ENCODE assay signal across 8 mouse cellular contexts in the genomic region with DNA sequence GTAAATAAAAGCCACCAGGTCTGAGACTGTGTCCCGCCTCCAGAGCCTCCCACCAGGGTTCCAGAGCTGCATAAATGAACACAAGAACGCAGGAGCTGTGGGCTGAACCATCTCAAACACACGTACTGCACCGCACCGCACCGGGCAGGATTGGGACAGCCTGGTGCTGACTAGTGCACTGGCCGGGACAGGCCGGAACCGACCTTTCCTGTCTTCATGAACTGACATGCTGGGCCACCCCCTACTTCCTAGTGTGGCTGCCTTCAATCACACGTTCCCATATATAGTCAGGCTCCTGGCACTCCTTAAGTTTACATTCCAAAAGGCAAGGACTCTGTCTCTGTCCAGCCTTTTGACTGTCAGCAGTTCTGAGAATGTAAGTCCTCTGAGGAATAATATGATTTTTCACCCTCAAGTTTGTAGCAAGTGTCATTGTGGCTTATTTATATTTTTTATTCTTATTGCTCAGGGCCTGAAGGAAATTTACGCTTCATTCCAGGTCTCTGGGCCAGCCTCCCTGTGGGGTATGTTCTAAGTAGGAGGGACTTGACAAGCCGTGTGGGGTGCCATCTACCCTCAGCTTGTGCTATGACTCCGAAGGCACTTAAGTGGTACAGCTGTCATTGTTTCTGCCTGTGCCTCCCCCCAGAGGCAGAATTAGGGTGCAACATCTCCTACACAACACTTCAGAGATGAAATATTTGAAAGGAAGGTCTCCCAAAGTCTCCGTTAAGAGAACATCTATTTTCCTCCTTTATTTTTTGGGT. TPM values are rescaled to one million over a fixed set of nuclear protein-coding genes. Genes with fewer than 3 reads are reported as not detected.
DNase-seq lines count a peak whose midpoint lies in the region; ATAC-seq and TF ChIP-seq lines count a peak whose summit lies in the region.

No protein-coding gene starts in this region.

- WGBS in forebrain, embryonic 10.5 days, result 82% methylated on average over 14 of the region's 14 CpGs
- 83% methylated on average over 14 of the region's 14 CpGs for WGBS in forebrain, embryonic 16.5 days
- WGBS in heart, embryonic 15.5 days, result 22% methylated on average over 14 of the region's 14 CpGs
- WGBS in neural tube, embryonic 13.5 days, result 76% methylated on average over 14 of the region's 14 CpGs

- H3K4me1 ChIP-seq in forebrain, embryonic 10.5 days, result peaks cover 16% of the 10 kb centered on the region
- H3K4me1 ChIP-seq in forebrain, embryonic 16.5 days (replicated peaks; ENCODE audit: control insufficient read depth, insufficient read depth, low read length), result peaks cover 11% of the 10 kb centered on the region
- 0 out of 4 replicates have a peak, but pooled peaks cover 0 to under 1% of the 10 kb centered on the region in 2 experiments for H3K4me1 ChIP-seq in CH12.LX (ENCODE audit: control insufficient read depth in 1 of 2, insufficient read depth in 2 of 2)
- H3K4me1 ChIP-seq in heart, embryonic 15.5 days (replicated peaks), result peaks cover 54% of the 10 kb centered on the region
- peaks cover 20% of the 10 kb centered on the region for H3K4me1 ChIP-seq in neural tube, embryonic 13.5 days (replicated peaks)

- no peaks in the 10 kb centered on the region for H3K79me2 ChIP-seq in CH12.LX (replicated peaks; ENCODE audit: control insufficient read depth, extremely low read depth, insufficient read depth, poor library complexity, severe bottlenecking)

- H3K9me3 ChIP-seq in forebrain, embryonic 10.5 days, result no peaks in the 10 kb centered on the region
- no peaks in the 10 kb centered on the region for H3K9me3 ChIP-seq in forebrain, embryonic 16.5 days (ENCODE audit: control insufficient read depth, low read length)
- no peaks in the 10 kb centered on the region for H3K9me3 ChIP-seq in CH12.LX (replicated peaks; ENCODE audit: low read length)
- H3K9me3 ChIP-seq in heart, embryonic 15.5 days (replicated peaks), result no peaks in the 10 kb centered on the region
- H3K9me3 ChIP-seq in neural tube, embryonic 13.5 days, result no peaks in the 10 kb centered on the region

- TF ChIP-seq EP300 in CH12.LX (IDR thresholded peaks at IDR 0.05; ENCODE audit: low read length), result no peak

- ATAC-seq in forebrain, embryonic 16.5 days, result no peak
- peak; percentile 45 for ATAC-seq in heart, embryonic 15.5 days (replicated peaks; ENCODE audit: insufficient number of reproducible peaks, insufficient read depth, low FRiP score, low read depth)
- ATAC-seq in neural tube, embryonic 13.5 days (ENCODE audit: low read depth), result no peak

- peaks cover 14% of the 10 kb centered on the region; the same call in 1 of the 2 replicates for H3K36me3 ChIP-seq in forebrain, embryonic 10.5 days (replicated peaks)
- no peaks in the 10 kb centered on the region for H3K36me3 ChIP-seq in forebrain, embryonic 16.5 days (ENCODE audit: control insufficient read depth, insufficient read depth)
- peaks cover 9 to 93% of the 10 kb centered on the region in 2 experiments for H3K36me3 ChIP-seq in CH12.LX (replicated peaks in 1 of 2; ENCODE audit: control insufficient read depth in 1 of 2, insufficient read depth in 1 of 2, low read length in 1 of 2)
- H3K36me3 ChIP-seq in heart, embryonic 15.5 days, result no peaks in the 10 kb centered on the region
- peaks cover 7% of the 10 kb centered on the region; the same call in 1 of the 2 replicates for H3K36me3 ChIP-seq in neural tube, embryonic 13.5 days

- no peak overlapping the region for H3K4me2 ChIP-seq in forebrain, embryonic 16.5 days (ENCODE audit: low read length)
- no peak overlapping the region for H3K4me2 ChIP-seq in CH12.LX (ENCODE audit: insufficient read depth, low read depth, poor library complexity, severe bottlenecking)
- peak overlapping the region; percentile 56 for H3K4me2 ChIP-seq in heart, embryonic 15.5 days
- no peak overlapping the region for H3K4me2 ChIP-seq in neural tube, embryonic 13.5 days

- TF ChIP-seq CTCF in CH12.LX (conservative IDR thresholded peaks at IDR 0.05 in 1 of 2, IDR thresholded peaks at IDR 0.05 in 1 of 2; ENCODE audit: low read depth in 2 of 2, low read length in 2 of 2), result peak in 1 of 2 experiments; percentile 50; a peak in 2 of 4 replicates

- intact Hi-C loops in gastrocnemius, postnatal 36 days (cut with DNase I), result loop anchor here (5.0 kb wide), 1 partner anchor 65 kb away; a partner anchor contains a TSS

- peak overlapping the region; percentile 85; the same call in 1 of the 2 replicates for H3K27ac ChIP-seq in forebrain, embryonic 10.5 days
- H3K27ac ChIP-seq in forebrain, embryonic 16.5 days (ENCODE audit: low read length), result no peak overlapping the region
- no peak overlapping the region for H3K27ac ChIP-seq in CH12.LX (ENCODE audit: insufficient read depth, low read depth)
- peak overlapping the region; percentile 84 for H3K27ac ChIP-seq in heart, embryonic 15.5 days
- peak overlapping the region; percentile 35; the same call in 1 of the 2 replicates for H3K27ac ChIP-seq in neural tube, embryonic 13.5 days (replicated peaks)

- H3K27me3 ChIP-seq in forebrain, embryonic 10.5 days (ENCODE audit: poor library complexity, severe bottlenecking), result no peaks in the 10 kb centered on the region
- H3K27me3 ChIP-seq in forebrain, embryonic 16.5 days (replicated peaks; ENCODE audit: control insufficient read depth, insufficient read depth, low read length), result no peaks in the 10 kb centered on the region
- H3K27me3 ChIP-seq in CH12.LX (replicated peaks), result no peaks in the 10 kb centered on the region
- H3K27me3 ChIP-seq in heart, embryonic 15.5 days, result no peaks in the 10 kb centered on the region
- no peaks in the 10 kb centered on the region for H3K27me3 ChIP-seq in neural tube, embryonic 13.5 days

- H3K4me3 ChIP-seq in forebrain, embryonic 10.5 days, result no peak overlapping the region
- H3K4me3 ChIP-seq in forebrain, embryonic 16.5 days (replicated peaks; ENCODE audit: low read length), result no peak overlapping the region
- no peak overlapping the region for H3K4me3 ChIP-seq in CH12.LX (replicated peaks in 1 of 3; ENCODE audit: low read depth in 2 of 3, low read length in 2 of 3, poor library complexity in 1 of 3)
- H3K4me3 ChIP-seq in heart, embryonic 15.5 days, result no peak overlapping the region
- H3K4me3 ChIP-seq in neural tube, embryonic 13.5 days, result no peak overlapping the region

- TF ChIP-seq RAD21 in CH12.LX (IDR thresholded peaks at IDR 0.05; ENCODE audit: low read depth, low read length), result peak; percentile 35

- dilution Hi-C loops in CH12.LX (cut with MboI; ENCODE audit: extremely low pct_ligation_motif_present, extremely low pct_unique_long_range_greater_than_20kb, low sequenced_read_pairs), result no loop called here

- no peak for TF ChIP-seq POLR2A in CH12.LX (IDR thresholded peaks at IDR 0.05; ENCODE audit: low read depth, low read length)

- H3K9ac ChIP-seq in forebrain, embryonic 16.5 days (replicated peaks; ENCODE audit: low read depth, low read length), result no peak overlapping the region
- H3K9ac ChIP-seq in CH12.LX (ENCODE audit: insufficient read depth, low read depth), result no peak overlapping the region
- no peak overlapping the region for H3K9ac ChIP-seq in heart, embryonic 15.5 days
- no peak overlapping the region for H3K9ac ChIP-seq in neural tube, embryonic 13.5 days

- DNase-seq in forebrain, embryonic 10.5 days (ENCODE audit: extremely low spot score, low spot score), result no peak
- no peak for DNase-seq in CH12.LX (ENCODE audit: extremely low read depth)
- peak; percentile 54 to 70 for DNase-seq in kidney, postnatal 4 days
- DNase-seq in T-cell, adult 2 months (ENCODE audit: low spot score), result no peak
- no peak for DNase-seq in gastrocnemius, postnatal 36 days

- in situ Hi-C loops in CH12.LX (cut with MboI; ENCODE audit: low pct_ligation_motif_present, low pct_unique_long_range_greater_than_20kb, low sequenced_read_pairs), result no loop called here

RNA-seq across cellular contexts. Expression of a gene that starts 1.1 kb away (rescaled TPM):
- 10.9 and 11.5 TPM in 2 replicates for polyA plus RNA-seq in forebrain, embryonic 10.5 days (2016; fragmentation: Nextera tagmentation; extraction: Ambion mirVana)
- 12.0 and 12.5 TPM in 2 replicates for polyA plus RNA-seq in forebrain, embryonic 16.5 days (2015; fragmentation: Nextera tagmentation; extraction: Ambion mirVana)
- total RNA-seq in CH12.LX (2012; rRNA removed) (0.08 TPM in 1 of 2 replicates, not detected in the other), CH12.LX (2014; rRNA removed) (not detected in 2 replicates)
- polyA plus RNA-seq in CH12.LX (2012; ENCODE audit: insufficient read length, low read depth), result 1.6 and 1.9 TPM in 2 replicates
- 23.1 and 24.8 TPM in 2 replicates for polyA plus RNA-seq in heart, embryonic 15.5 days (2015; fragmentation: Nextera tagmentation; extraction: Ambion mirVana)
- 9.0 and 10.8 TPM in 2 replicates for polyA plus RNA-seq in neural tube, embryonic 13.5 days (2015; fragmentation: Nextera tagmentation; extraction: Ambion mirVana)
- 10 to 100 TPM; 10.3 to 10.7 TPM for total RNA-seq in gastrocnemius, postnatal 36 days (2021)

RNA-seq across cellular contexts. Expression of a gene that starts 33.5 kb away (rescaled TPM):
- polyA plus RNA-seq in forebrain, embryonic 10.5 days (2016; fragmentation: Nextera tagmentation; extraction: Ambion mirVana), result 54.6 TPM in 2 replicates
- polyA plus RNA-seq in forebrain, embryonic 16.5 days (2015; fragmentation: Nextera tagmentation; extraction: Ambion mirVana), result 47.0 and 62.9 TPM in 2 replicates
- 28.4 and 42.5 TPM in 2 replicates for total RNA-seq in CH12.LX (2012; rRNA removed)
- 25.5 and 27.9 TPM in 2 replicates for total RNA-seq in CH12.LX (2014; rRNA removed)
- 34.9 and 38.8 TPM in 2 replicates for polyA plus RNA-seq in CH12.LX (2012; ENCODE audit: insufficient read length, low read depth)
- 22.9 and 33.6 TPM in 2 replicates for polyA plus RNA-seq in heart, embryonic 15.5 days (2015; fragmentation: Nextera tagmentation; extraction: Ambion mirVana)
- polyA plus RNA-seq in neural tube, embryonic 13.5 days (2015; fragmentation: Nextera tagmentation; extraction: Ambion mirVana), result 45.7 and 46.7 TPM in 2 replicates
- total RNA-seq in gastrocnemius, postnatal 36 days (2021), result 1 to 10 TPM; 4.2 to 6.1 TPM

RNA-seq across cellular contexts. Expression of a gene that starts 38.3 kb away (rescaled TPM):
- polyA plus RNA-seq in forebrain, embryonic 10.5 days (2016; fragmentation: Nextera tagmentation; extraction: Ambion mirVana), result 0.30 TPM in 1 of 2 replicates, not detected in the other
- polyA plus RNA-seq in forebrain, embryonic 16.5 days (2015; fragmentation: Nextera tagmentation; extraction: Ambion mirVana), result not detected in 2 replicates
- total RNA-seq in CH12.LX (2012; rRNA removed) (not detected in 2 replicates), CH12.LX (2014; rRNA removed) (not detected in 2 replicates)
- polyA plus RNA-seq in CH12.LX (2012; ENCODE audit: insufficient read length, low read depth), result not detected in 2 replicates
- 0.16 and 0.30 TPM in 2 replicates for polyA plus RNA-seq in heart, embryonic 15.5 days (2015; fragmentation: Nextera tagmentation; extraction: Ambion mirVana)
- not detected in 2 replicates for polyA plus RNA-seq in neural tube, embryonic 13.5 days (2015; fragmentation: Nextera tagmentation; extraction: Ambion mirVana)
- 1 to 10 TPM; 3.7 to 4.3 TPM for total RNA-seq in gastrocnemius, postnatal 36 days (2021)

RNA-seq across cellular contexts. Expression of a gene that starts 50.9 kb away (rescaled TPM):
- 24.3 and 24.7 TPM in 2 replicates for polyA plus RNA-seq in forebrain, embryonic 10.5 days (2016; fragmentation: Nextera tagmentation; extraction: Ambion mirVana)
- 30.2 and 34.3 TPM in 2 replicates for polyA plus RNA-seq in forebrain, embryonic 16.5 days (2015; fragmentation: Nextera tagmentation; extraction: Ambion mirVana)
- total RNA-seq in CH12.LX (2012; rRNA removed) (11.6 and 12.6 TPM in 2 replicates), CH12.LX (2014; rRNA removed) (8.3 and 8.6 TPM in 2 replicates)
- polyA plus RNA-seq in CH12.LX (2012; ENCODE audit: insufficient read length, low read depth), result 14.2 and 14.3 TPM in 2 replicates
- 14.8 and 18.3 TPM in 2 replicates for polyA plus RNA-seq in heart, embryonic 15.5 days (2015; fragmentation: Nextera tagmentation; extraction: Ambion mirVana)
- polyA plus RNA-seq in neural tube, embryonic 13.5 days (2015; fragmentation: Nextera tagmentation; extraction: Ambion mirVana), result 23.7 and 24.4 TPM in 2 replicates
- 10 to 100 TPM; 13.7 to 14.9 TPM for total RNA-seq in gastrocnemius, postnatal 36 days (2021)

Comparison
In these comparisons a context has a peak if more than half of its experiments do, and no peak if none do; other contexts are left out.
1. H3K27ac ChIP-seq: peak in forebrain, embryonic 10.5 days (single experiment), heart, embryonic 15.5 days (single experiment) and neural tube, embryonic 13.5 days (single experiment); none in forebrain, embryonic 16.5 days (single experiment) and CH12.LX (single experiment).
2. DNase-seq: peak in kidney, postnatal 4 days (2 of 2); none in forebrain, embryonic 10.5 days (single experiment), CH12.LX (single experiment), T-cell, adult 2 months (single experiment) and gastrocnemius, postnatal 36 days (0 of 2).